Mouse (Mus musculus) urinary bladder, postnatal 25 days (tissue): ENCODE measurements at regions not wholly inside any gene's neighbourhood (a gene's known extent, or its start where the extent isn't known, plus 50 kb on each side); places are given as distances from the start of the nearest gene placed in this dataset.

Source experiments
- DNase-seq: peaks from one replicate; pipeline ENCODE4 v3.0.0; 2022; ENCODE audit warnings: low spot score

GRCm38 (mm10) chr1:35786241-35786640, 282.0 kb upstream of the Hs6st1 start:
- no peak for DNase-seq

GRCm38 (mm10) chr1:35786668-35787213, 281.5 kb upstream of the Hs6st1 start:
- no peak for DNase-seq

GRCm38 (mm10) chr1:35797064-35797463, 271.1 kb upstream of the Hs6st1 start:
- no peak for DNase-seq

GRCm38 (mm10) chr1:35797526-35797925, 270.7 kb upstream of the Hs6st1 start:
- DNase-seq = no peak

- DNase-seq = no peak
Observed at GRCm38 (mm10) chr1:35805546-35805945, 262.7 kb upstream of the Hs6st1 start.

- DNase-seq = no peak
Observed at GRCm38 (mm10) chr1:35806329-35806728, 261.9 kb upstream of the Hs6st1 start.

- no peak for DNase-seq
Observed at GRCm38 (mm10) chr1:35806731-35807130, 261.5 kb upstream of the Hs6st1 start.

GRCm38 (mm10) chr1:35808894-35809293, 259.3 kb upstream of the Hs6st1 start:
- DNase-seq = no peak

GRCm38 (mm10) chr1:35809341-35809740, 258.9 kb upstream of the Hs6st1 start:
- no peak for DNase-seq

GRCm38 (mm10) chr1:35810571-35811342, 257.4 kb upstream of the Hs6st1 start:
- DNase-seq = no peak

- DNase-seq = no peak
Observed at GRCm38 (mm10) chr1:35811380-35811779, 256.8 kb upstream of the Hs6st1 start.

- DNase-seq = no peak
Observed at GRCm38 (mm10) chr1:35811795-35812194, 256.4 kb upstream of the Hs6st1 start.

GRCm38 (mm10) chr1:35813625-35814024, 254.6 kb upstream of the Hs6st1 start:
- no peak for DNase-seq

GRCm38 (mm10) chr1:35814207-35814606, 254.0 kb upstream of the Hs6st1 start:
- DNase-seq = no peak

- DNase-seq = no peak
Observed at GRCm38 (mm10) chr1:35814751-35815150, 253.4 kb upstream of the Hs6st1 start.

- no peak for DNase-seq
Observed at GRCm38 (mm10) chr1:35821791-35822190, 246.4 kb upstream of the Hs6st1 start.

GRCm38 (mm10) chr1:35822376-35823202, 245.6 kb upstream of the Hs6st1 start:
- DNase-seq = no peak

GRCm38 (mm10) chr1:35823496-35823895, 244.7 kb upstream of the Hs6st1 start:
- no peak for DNase-seq

GRCm38 (mm10) chr1:35823981-35824880, 244.0 kb upstream of the Hs6st1 start:
- DNase-seq = no peak

GRCm38 (mm10) chr1:35825531-35825966, 242.7 kb upstream of the Hs6st1 start:
- DNase-seq = no peak

- DNase-seq = no peak
Observed at GRCm38 (mm10) chr1:35826575-35827114, 241.6 kb upstream of the Hs6st1 start.

- DNase-seq = no peak
Observed at GRCm38 (mm10) chr1:35827471-35827870, 240.7 kb upstream of the Hs6st1 start.
